Mouse (Mus musculus): ENCODE measurements around the gene Arhgap4.

The Arhgap4 gene

DNA sequence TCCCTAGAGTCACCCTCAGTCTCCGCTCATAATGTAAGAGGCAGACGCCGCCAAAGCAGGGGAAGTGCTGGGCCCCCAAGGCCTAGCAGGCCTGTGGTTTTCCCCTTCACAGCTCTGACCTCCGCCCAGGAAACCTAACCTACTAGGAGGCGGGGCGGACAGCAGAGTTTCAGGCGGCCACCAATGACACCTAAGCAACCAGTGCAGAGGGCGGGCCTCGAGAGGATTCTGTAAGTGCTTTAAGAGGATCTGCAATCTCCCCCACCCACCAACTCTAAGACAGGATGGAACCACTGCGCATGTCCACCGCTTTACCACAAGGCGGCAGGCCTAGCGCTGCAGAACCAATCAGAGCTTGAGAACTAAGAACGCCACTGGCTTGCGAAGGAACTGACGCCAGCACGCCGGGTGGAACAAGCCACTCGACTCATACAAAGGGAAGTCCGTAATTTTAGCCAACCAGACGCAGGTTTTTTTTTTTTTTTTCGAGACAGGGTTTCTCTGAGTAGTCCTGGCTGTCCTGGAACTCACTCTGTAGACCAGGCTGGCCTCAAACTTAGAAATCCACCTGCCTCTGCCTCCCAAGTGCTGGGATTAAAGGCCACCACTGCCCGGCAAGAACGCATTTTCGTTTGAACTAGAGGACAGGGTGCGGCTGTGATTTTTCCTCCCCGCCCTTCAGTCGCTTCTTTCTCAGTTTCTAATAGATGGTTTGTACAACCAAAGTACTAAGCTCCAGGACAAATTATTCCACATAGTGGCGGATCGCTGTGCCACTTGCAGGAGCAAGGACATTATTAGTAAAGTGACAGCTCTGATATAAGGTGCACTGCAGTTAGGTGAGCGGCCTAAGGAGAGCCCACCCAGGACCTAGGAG lies 6.6 kb downstream of the Arhgap4 start:
- peak; percentile 95 to 96 for DNase-seq

DNA sequence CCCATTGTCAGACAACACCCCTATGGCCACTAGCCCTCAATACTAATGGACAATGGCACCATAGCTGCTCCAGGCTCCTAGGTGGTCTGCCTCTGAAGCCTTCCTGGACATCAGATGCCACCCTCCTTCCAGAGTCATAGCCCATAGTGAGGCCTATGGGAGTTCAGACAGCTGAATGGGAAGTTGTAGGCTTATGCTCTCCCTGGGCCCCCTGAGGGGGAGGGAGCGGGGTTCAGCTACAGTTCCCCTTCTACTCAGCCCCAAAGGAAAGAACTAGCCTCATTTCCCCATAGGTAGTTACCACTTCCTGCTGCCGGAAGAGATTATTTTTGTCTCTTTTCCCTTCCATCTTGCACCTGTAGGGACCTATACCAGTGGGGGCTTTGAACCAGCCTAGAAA lies 10.1 kb downstream of the Arhgap4 start:
- peak in 1 of 2 experiments; percentile 32 for DNase-seq

DNA sequence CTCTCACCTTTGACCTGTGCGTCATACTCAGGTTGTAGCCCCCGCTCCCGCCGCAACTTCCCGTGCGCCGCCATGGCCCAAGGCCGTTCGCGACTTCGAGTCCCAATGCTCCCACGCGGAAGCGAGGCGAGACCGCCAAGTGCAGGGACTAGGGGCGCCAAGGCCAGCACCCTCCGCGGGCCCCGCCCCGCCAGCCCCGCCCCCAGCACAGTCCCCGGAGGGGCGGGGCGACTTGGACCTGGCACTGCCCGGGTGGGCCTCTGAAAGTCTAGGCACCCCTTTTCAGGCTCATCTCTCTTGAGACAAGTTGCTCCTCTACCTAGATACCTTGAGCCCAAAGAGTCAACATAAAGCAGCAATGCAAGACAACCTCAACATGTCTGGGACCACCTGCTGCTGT lies 10.5 kb downstream of the Arhgap4 start:
- peak in 1 of 2 experiments; percentile 30 for DNase-seq

DNA sequence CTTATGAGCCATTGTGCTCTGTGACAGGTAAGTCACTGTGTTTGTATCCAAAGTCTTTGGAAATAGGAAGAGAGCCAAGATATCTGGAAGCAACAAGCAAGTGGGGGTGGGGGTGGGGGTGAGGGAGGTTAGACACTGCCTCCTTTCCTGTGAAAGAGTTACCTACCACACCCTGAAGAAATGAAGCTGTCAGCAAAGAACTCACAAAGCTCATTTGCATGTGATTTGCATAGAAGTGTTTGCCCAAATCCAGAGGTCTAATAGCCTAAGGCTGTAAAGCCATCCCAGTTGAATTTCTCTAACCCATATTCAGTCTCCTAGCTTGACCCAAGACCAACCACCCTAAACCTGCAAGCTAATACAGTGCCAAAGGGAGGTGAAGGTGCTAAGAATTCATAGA lies 11.2 kb downstream of the Arhgap4 start:
- DNase-seq: no peak

DNA sequence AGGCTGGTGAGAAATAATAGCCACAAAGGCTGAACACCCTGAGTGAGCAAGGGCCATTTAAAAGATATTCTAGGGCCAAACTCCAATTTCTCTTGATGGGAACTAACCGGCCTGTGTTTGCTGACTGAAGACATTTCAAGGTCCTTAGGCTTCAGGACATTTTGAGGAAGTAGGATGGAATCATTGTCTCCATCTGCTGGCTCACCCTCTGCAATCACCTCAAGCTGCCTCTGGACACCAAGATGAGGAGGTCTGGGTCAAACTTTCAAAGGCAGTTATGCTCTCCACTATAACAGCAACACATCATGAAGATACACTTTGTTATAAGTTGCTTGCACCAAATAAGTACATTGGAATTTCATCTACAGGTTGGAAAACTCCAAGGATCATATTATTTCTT lies 11.6 kb downstream of the Arhgap4 start:
- DNase-seq: no peak

DNA sequence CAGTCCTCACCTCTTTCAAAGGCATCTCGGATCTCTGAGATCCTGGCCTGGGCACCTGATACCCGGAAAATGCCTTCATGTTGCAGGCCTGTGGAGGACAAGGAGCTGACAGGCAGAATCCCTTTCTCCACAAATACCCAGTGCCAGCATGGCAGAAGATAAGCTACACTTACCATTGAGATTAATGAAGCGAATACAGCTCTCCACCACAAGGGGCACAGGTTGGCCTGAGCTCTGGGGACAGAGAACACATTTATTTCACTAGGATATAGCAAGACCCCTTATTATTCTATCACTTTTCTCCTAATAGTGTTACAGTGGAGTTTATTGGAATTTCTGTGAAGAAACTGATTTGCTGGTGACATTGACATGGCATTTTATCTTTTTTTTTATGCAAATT lies 23.7 kb downstream of the Arhgap4 start:
- no peak for DNase-seq

DNA sequence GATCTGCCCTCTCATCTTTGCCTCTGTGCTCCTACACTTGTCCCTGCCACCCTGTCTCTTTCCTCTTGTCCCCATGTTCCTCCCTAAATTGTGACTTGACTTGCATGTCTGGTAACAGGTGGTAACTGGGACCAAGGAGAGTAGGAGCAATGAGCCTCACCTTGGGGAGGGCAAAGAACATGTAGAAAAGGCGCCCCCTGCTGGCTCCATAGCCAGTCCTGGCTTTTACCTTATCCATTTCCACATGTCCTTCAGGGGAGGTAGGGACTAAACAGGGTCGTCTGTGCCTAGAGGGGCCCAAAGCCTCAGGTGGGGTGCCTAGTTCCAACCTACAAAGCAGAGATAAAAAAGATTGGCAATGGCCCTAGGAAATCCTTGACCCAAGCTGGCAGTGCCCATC lies 26.0 kb downstream of the Arhgap4 start, which contains the start of gene L1cam:
Gene L1cam (minus strand): TSS at position 387 of the 400 bp plus-strand sequence.
- DNase-seq: peak; percentile 30 to 47

DNA sequence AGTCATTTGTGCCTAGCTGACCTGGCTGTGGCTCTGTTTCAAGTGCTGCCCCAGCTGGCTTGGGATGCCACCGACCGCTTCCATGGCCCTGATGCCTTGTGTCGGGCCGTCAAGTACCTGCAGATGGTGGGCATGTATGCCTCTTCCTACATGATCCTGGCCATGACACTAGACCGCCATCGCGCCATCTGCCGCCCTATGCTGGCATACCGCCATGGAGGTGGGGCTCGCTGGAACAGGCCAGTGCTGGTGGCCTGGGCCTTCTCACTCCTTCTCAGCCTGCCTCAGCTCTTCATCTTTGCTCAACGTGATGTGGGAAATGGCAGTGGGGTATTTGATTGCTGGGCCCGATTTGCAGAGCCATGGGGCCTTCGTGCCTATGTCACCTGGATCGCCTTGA lies 28.8 kb downstream of the Arhgap4 start:
- DNase-seq: no peak

DNA sequence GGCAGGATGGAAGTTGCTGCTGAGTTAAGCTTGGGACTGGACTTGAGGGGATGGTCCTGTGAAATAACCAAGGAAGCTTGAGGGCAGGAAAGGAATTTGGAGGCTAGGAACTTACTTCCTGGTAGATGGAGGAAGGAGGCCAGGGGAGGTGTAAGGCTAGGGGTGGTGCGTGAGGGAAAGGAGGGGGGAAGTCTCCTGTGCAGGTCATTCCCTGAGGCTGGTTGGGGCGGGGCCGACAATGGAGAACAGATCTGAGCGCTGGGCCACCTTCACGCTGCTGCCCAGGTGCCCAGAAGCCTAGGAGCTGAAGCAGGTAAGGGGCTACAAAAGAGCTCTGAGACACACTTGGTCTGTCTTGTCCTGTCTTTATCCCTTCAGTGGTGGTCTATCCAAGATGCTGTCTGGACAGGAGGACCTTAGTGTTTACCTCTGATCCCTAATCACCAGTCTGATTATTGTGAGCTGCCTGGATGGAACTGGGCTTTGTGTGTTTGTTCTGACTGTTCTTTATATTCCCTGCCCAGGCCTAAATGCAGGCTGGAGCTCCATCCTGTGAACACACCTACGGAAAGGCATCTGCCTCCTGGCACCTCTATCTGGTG lies 30.0 kb downstream of the Arhgap4 start, which contains the start of gene Avpr2:
Gene Avpr2 (plus strand): TSS at position 552 of the 602 bp plus-strand sequence.
- no peak for DNase-seq

DNA sequence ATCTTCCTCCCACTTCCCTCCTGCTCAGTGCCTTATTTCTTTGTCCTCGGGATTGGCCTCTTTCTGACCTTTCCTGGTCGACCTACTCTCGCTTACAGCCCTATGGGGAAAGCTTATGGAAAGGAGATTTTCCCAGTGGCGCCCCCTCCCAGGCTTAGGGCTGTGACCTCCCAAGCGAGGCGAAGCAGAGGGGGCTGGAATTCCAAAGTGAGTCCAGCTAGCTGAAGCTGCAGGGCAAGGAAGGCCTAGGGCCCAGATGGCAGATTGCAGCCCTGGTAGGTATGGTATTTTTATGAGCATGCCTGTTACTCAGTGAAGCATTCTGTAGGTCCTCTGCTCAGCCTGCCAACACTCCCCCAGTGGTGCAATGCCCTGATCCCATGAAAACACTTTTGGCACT lies 40.2 kb downstream of the Arhgap4 start:
- no peak for DNase-seq

DNA sequence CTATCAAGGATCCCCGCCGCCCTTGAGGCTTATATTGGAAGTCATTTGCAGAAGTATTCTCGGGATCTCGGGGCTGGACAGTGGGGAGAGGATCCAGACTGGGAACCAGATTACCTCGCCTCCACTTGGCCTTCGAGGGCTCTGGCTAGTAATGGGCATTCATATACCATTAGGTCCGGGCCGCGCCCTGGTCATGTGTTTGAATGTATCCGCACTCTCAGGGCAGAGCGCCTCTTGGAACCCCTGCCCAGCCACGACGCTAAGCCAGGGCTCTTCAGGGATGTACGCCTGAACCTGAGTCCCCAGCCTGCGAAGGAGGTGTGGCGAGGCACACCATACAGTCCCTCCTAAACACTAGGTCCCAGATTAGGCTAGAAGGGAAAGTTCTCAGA lies 40.6 kb downstream of the Arhgap4 start:
- no peak for DNase-seq

DNA sequence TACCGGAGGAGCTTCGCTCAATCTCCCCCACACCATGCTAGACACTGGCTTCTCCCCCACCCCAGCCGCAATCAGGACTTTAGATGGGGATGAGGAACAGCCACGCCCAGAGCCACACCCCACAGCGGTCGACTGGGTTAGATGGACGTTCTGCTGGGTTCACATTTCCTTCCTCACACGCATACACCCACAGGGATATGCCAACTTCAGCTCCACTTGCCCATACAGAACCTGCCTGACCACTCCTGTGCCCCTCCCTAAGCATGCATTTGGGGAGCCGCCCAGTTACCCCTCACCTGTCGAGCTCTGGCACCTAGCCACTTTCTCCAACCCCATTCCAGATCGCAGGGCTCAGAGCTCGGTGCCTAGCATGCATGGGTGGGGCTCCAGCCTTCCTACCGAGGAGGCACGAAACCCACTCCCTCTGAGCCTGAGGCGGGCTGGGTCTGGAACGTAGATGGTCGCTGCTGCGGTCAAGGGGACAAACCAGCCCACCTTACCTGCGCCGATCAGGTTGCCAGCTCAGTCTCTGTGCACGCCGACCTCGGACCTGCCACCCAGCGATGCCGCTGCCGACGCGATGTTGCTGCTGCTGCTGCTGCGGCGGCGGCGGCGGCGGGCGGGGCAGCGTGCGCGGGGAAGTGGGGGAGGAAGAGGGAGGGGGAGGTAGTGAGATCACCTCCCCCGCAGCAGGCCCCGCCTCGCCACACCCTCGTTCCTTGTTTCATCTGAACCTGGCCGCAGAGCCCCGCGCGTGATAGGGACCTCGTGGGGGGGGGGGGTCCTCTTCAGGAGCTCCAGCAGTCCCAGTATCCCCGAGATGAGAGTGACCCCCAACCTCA lies 41.3 kb downstream of the Arhgap4 start:
- peak; percentile 54 to 65 for DNase-seq

DNA sequence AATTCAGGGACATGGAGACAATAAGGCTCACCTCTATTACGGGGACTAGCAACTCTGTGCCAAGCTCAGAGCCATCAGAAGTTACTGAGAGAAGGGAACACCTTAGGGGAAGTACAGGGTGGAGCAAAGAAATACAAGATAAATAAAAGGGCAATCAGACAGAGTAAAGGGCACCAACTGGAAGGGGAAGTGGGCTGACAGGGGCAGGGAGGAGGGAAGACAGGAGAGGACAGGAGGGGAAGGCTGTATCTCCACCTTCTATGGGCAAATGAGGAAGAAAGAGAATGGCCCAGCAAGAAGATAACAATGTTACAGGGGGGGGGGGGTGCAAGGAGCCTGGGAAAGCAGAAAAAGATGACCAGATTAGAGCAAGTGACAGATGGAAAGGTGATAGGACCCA lies 44.7 kb downstream of the Arhgap4 start:
- no peak for DNase-seq

DNA sequence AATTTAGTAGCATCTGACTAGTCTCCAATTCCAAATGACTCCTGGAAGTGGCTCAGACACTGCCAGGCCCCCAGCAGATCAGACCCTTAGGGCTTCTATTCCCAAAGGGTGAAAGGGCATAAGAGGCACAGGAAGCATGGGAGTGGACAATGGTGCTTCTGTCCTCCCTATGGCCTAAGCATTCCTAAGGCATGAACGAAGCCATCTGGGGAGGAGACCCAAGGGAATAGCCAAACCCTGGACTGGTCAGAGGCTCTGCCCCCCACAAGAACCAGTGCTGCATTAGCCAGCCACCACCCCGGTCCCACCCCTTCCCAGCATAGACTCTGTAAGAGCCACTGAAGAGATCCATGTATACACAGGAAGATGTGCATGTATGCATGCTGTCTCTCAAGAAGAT lies 45.8 kb downstream of the Arhgap4 start:
- DNase-seq: no peak

DNA sequence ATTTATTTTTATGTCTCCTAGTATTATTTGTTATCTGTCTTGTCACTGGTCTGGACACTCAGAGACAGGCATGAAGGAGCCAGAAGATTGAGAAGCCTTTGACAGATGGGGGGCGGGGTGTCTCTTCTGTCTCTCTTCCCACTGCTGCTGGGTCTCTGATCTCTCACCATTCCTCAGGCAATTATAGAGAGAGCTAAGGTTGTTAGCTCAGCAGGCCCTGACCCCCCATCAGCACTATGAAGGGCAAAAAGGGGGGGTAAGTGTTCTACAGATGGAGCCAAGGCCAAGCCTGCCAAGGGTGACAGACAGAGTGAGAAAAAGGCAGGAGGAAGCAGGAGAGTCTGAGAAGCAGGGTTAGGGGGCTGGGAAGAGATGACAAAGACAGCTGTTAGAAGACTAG lies 49.7 kb downstream of the Arhgap4 start:
- DNase-seq: no peak

DNA sequence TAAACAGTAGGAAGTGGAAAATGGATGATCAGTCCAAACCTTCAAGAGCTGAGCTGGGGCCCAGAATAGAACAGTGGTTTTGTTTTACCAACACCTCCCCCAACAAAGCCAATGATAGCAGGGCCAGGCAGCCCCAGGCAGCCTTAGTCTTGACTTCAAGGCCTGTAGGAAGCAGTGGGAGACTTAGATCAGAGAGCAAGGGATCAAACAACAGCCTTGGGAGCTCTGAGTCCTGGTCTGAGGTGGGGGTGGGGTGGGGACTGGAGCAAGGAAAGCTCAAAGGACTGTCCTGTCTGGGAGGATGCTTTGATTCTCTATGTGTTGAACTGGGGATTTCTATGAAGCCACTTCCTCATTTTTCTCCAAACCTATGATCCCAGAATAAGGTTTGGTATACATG lies 50.2 kb downstream of the Arhgap4 start:
- no peak for DNase-seq

DNA sequence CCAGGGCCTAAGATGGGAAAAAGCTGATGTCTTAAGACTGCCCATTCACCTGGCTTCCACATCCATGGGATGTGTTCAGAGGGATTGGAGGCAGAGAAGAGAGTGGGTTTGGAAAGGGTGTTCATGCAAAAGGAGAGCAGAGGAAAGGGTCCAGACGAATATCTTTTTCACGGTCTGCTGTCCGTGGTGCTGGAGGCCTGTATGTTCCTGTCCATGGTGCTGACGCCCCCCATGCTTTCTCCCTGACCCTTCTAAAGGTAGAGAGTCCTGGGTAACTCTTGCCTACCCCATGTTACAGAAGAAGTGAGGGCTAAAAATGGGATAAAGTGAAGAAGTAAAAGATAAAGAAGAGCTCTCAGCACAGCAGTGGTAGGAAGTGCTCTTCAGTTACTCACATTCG lies 52.3 kb downstream of the Arhgap4 start:
- DNase-seq: no peak

DNA sequence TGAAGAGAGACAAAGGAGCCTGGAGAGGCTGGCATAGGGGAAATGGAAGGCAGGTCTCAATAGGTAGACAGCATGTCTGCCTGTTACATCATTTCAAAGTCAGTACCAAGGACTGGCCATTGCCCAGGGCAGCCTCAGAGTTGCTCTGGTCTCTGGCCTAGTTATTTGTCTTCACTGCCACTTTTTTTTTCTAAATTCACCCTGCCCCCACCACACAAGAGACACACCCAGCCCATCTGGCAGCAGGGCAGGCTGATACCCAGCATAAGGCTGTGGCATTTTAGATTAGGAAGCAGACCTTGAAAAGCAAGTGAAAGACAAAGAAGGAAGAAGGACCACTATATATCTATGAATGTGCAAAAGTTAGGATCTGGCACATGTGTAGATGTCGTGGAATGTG lies 53.8 kb downstream of the Arhgap4 start:
- no peak for DNase-seq

DNA sequence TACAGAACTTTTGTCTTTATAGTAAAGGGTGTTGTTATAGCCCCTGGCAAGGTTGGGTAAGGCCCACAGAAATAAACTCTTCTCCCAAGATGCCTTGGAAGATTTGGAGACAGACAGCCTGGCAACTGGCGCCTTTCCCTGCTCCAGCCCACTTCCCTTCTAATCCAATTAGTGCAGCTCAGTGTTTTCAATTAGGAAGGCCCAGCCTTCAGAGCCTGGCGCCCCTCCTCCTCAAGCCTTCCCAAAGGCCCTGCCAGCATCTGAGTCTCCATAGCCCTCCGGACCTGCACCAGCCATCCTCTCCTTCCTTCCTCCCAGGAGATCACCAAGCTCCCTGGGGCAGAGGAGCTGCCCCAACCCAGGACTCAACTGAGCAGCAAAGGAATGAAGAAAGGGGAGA lies 54.4 kb downstream of the Arhgap4 start:
- no peak for DNase-seq

DNA sequence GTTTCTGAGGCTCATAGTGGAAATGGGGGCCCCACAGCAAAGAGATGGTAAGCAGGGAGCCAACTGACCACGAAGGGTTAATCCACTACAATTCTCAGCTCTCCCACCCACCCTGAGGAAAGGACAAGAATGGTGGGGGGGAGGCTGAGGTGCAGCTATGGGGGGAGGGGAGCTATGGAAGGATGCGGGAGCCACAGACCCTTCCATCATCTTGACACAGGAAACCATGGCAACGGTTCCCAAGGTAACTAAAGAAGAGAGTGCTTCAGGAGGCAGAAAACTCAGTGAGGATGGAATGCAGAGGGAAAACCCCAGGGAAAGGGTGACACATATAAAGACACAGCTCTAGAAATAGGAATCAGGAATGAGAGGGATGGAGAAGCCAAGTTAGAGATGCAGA lies 57.0 kb downstream of the Arhgap4 start:
- DNase-seq: no peak

DNA sequence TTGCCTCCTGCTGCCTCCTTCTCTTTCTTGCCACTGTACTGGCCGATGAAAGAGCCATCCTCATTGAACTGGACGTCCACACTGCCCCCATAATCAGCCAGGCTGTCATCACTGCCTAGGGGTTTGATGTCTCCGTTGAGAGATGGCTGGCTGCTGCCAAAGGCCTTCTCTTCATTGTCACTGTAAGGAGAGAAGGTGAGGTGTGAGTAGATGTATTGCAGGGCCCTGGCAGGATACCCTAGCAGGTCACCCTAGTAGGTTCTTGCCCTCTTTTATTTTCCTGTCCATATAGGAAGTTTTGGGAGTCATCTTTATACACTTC lies 66.6 kb downstream of the Arhgap4 start:
- DNase-seq: no peak

DNA sequence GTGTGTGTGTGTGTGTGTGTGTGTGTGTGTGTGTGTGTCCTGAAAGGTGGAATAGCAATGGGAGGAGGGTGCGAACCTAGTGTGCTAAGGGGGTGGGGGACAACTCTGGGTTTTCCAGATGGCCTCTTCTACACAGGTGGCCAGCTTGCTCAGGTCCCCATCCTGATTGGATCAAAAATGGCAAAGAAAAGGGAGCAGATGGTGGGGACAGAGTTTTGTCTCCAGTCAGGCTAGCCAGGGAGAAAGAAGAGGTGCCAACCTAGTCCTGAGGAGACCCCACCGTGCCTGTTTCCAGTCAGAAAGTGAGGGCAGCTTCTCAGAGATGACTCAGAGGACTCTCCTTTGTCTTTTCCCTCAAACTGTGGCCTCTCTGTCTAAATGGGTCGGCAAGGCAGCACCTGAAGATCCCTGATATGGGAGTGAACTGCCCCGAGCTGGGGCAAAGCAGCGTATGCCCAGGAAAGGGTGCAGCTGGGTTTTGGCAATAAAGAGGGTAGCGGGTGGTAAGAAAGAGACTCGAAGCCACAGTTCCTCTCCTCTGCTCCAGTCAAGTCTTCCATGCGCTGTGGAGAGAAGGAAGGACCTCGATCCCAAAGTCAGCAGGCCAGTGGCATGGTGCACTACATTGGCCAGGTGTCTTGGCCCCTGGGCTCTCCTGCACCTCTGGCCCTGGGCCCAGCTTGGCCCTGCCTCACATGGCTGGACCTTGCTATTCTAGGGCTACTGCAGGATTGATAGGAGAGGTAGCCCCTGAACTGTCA lies 67.2 kb downstream of the Arhgap4 start:
- DNase-seq: no peak
